Mouse (Mus musculus): ENCODE measurements around the gene Gm20388. TPM values are rescaled to one million over a fixed set of nuclear protein-coding genes. Genes with fewer than 3 reads are reported as not detected.

The Gm20388 gene
- total RNA-seq, 1 experiment = 27.0 TPM

DNA sequence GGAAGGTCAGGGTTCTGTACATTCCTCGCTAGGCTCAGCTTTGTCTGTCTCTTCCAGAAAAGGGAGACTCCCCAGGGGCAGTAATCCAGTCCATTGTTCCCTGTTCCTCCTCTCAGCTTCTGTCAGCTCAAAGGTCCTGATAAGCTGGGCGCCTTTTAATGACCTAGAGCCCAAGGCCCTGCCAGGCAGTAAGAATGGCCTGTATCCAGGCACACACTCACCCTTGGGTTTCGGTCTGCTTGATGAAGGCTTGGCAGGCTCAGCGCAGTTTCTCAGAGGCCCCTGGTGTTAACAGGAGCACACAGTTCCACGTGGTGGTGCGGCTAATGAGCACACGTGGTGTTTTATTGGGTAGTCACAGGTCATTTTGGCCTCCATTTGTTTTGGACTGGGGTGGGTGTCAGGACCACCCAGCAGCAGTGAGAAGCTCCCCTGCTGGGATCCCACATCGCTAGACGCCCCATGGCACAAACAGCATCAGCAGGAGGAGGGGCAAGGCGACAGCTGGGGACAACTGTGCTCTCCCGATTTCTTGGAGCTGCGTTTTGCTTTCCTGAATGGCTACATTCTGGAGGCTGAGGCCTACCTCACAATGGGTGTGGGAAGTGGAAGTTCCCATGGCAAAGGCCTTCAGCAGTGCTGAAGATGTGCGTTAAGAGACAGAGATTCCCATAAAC, 3805.4 kb downstream of the Gm20388 start:
- Histone ChIP-seq H3K27ac (ENCODE audit: insufficient read depth, low read depth, low read length, poor library complexity, severe bottlenecking) (no peak overlapping the region), H3K4me1 (ENCODE audit: control insufficient read depth in 2 of 2, insufficient read depth in 2 of 2, low read length in 2 of 2, poor library complexity in 1 of 2) (peaks cover 10 to 39% of the 10 kb centered on the region in 2 experiments), H3K9me3 (ENCODE audit: control insufficient read depth, insufficient read depth, low read depth, low read length) (no peaks in the 10 kb centered on the region), H3K9ac (ENCODE audit: insufficient read depth, low read depth, low read length, poor library complexity, severe bottlenecking) (no peak overlapping the region), H3K36me3 (ENCODE audit: control insufficient read depth, insufficient read depth, low read length, poor library complexity, severe bottlenecking) (no peaks in the 10 kb centered on the region), H3K4me3 (ENCODE audit: insufficient read depth in 1 of 2, low read depth in 1 of 2, low read length in 2 of 2, poor library complexity in 1 of 2, severe bottlenecking in 1 of 2) (no peak overlapping the region)
- TF ChIP-seq MAFK (IDR thresholded peaks at IDR 0.05; ENCODE audit: insufficient read depth, low read depth, low read length) (no peak), HCFC1 (IDR thresholded peaks at IDR 0.05; ENCODE audit: borderline replicate concordance, insufficient read depth, low read length) (no peak), ZC3H11A (IDR thresholded peaks at IDR 0.05; ENCODE audit: borderline replicate concordance, low read depth, low read length) (no peak), CHD2 (IDR thresholded peaks at IDR 0.05; ENCODE audit: low read depth, low read length) (no peak)
- DNase-seq (ENCODE audit: low read depth, low spot score) = no peak
- in situ Hi-C loops (cut with MboI; ENCODE audit: low sequenced_read_pairs in 2 of 2, unreplicated experiment in 2 of 2) = no loop called here

- H3K9me3 ChIP-seq (ENCODE audit: control insufficient read depth, insufficient read depth, low read depth, low read length) = no peaks in the 10 kb centered on the region
- H3K36me3 ChIP-seq (ENCODE audit: control insufficient read depth, insufficient read depth, low read length, poor library complexity, severe bottlenecking) = no peaks in the 10 kb centered on the region
- no peak for DNase-seq (ENCODE audit: low read depth, low spot score)
- no peak overlapping the region for H3K4me3 ChIP-seq (ENCODE audit: insufficient read depth in 1 of 2, low read depth in 1 of 2, low read length in 2 of 2, poor library complexity in 1 of 2, severe bottlenecking in 1 of 2)
- no peak overlapping the region for H3K9ac ChIP-seq (ENCODE audit: insufficient read depth, low read depth, low read length, poor library complexity, severe bottlenecking)
- in situ Hi-C loops (cut with MboI; ENCODE audit: low sequenced_read_pairs in 2 of 2, unreplicated experiment in 2 of 2) = no loop called here
- no peak for TF ChIP-seq CHD2 (IDR thresholded peaks at IDR 0.05; ENCODE audit: low read depth, low read length)
- TF ChIP-seq HCFC1 (IDR thresholded peaks at IDR 0.05; ENCODE audit: borderline replicate concordance, insufficient read depth, low read length) = no peak
- TF ChIP-seq ZNF384 (IDR thresholded peaks at IDR 0.05; ENCODE audit: low read depth, low read length) = no peak
- TF ChIP-seq ZC3H11A (IDR thresholded peaks at IDR 0.05; ENCODE audit: borderline replicate concordance, low read depth, low read length) = no peak
- no peak for TF ChIP-seq MAFK (IDR thresholded peaks at IDR 0.05; ENCODE audit: insufficient read depth, low read depth, low read length)
- H3K27ac ChIP-seq (ENCODE audit: insufficient read depth, low read depth, low read length, poor library complexity, severe bottlenecking) = no peak overlapping the region
- peaks cover 15 to 46% of the 10 kb centered on the region in 2 experiments for H3K4me1 ChIP-seq (ENCODE audit: control insufficient read depth in 2 of 2, insufficient read depth in 2 of 2, low read length in 2 of 2, poor library complexity in 1 of 2)
These were observed 3806.5 kb downstream of the Gm20388 start for GRCm38 (mm10) chr8:123717104-123717503.

DNA sequence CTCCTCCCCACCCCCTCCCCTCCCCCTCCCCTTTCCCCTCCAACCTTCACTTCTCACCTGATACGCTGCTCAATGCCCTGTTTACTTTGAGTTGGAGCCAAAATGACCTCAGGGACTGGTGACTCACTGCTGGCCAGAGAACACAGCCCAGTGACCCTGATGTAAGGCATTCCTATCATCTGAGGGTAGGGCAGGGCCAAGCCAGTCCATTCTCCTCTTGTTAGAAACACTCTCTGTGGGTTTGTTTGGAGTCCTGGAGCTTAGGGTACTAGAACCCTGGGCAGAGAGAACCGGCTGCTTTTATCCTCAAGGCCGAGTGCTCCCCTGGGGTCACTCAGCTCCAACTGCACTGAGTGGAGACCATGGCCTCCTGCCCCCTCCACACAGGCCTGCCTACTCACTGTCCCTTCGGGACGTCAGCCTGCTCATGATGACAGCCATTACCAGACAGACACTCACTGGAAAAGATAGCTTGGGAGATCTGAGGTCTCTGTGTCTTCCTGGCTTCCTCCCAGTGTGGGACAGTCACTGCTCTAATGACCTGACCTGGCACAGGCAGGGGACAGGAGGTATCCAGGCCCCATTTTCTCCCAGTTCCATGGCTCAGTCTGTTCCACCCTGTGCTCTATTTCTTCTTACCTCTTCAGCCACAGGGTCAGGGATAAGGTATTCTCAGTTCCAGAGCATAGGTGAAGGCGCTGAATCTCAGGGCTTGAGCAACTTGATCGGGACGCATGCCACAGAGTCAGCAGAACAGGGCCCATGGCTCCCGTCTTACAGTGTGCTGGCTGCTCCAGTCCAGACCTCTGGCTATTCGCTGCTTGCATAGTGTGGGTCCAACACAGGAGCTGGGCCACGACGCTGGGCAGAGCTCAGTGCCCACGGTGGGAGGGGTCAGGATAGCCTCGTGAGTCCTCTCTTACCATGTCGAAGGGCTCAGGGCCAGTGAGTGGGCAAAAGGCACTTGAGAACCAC, 3807.2 kb downstream of the Gm20388 start:
- DNase-seq (ENCODE audit: low read depth, low spot score) = no peak
- in situ Hi-C loops (cut with MboI; ENCODE audit: low sequenced_read_pairs in 2 of 2, unreplicated experiment in 2 of 2) = no loop called here
- peaks cover 19 to 51% of the 10 kb centered on the region in 2 experiments for H3K4me1 ChIP-seq (ENCODE audit: control insufficient read depth in 2 of 2, insufficient read depth in 2 of 2, low read length in 2 of 2, poor library complexity in 1 of 2)

GRCm38 (mm10) chr8:123718752-123719151, 3808.1 kb downstream of the Gm20388 start:
- Histone ChIP-seq H3K36me3 (ENCODE audit: control insufficient read depth, insufficient read depth, low read length, poor library complexity, severe bottlenecking) (no peaks in the 10 kb centered on the region), H3K9me3 (ENCODE audit: control insufficient read depth, insufficient read depth, low read depth, low read length) (no peaks in the 10 kb centered on the region), H3K27ac (ENCODE audit: insufficient read depth, low read depth, low read length, poor library complexity, severe bottlenecking) (no peak overlapping the region), H3K4me1 (ENCODE audit: control insufficient read depth in 2 of 2, insufficient read depth in 2 of 2, low read length in 2 of 2, poor library complexity in 1 of 2) (peaks cover 22 to 55% of the 10 kb centered on the region in 2 experiments), H3K9ac (ENCODE audit: insufficient read depth, low read depth, low read length, poor library complexity, severe bottlenecking) (no peak overlapping the region), H3K4me3 (ENCODE audit: insufficient read depth in 1 of 2, low read depth in 1 of 2, low read length in 2 of 2, poor library complexity in 1 of 2, severe bottlenecking in 1 of 2) (no peak overlapping the region)
- in situ Hi-C loops (cut with MboI; ENCODE audit: low sequenced_read_pairs in 2 of 2, unreplicated experiment in 2 of 2) = no loop called here
- DNase-seq (ENCODE audit: low read depth, low spot score) = no peak
- TF ChIP-seq ZNF384 (IDR thresholded peaks at IDR 0.05; ENCODE audit: low read depth, low read length) (no peak), HCFC1 (IDR thresholded peaks at IDR 0.05; ENCODE audit: borderline replicate concordance, insufficient read depth, low read length) (no peak), MAFK (IDR thresholded peaks at IDR 0.05; ENCODE audit: insufficient read depth, low read depth, low read length) (no peak), ZC3H11A (IDR thresholded peaks at IDR 0.05; ENCODE audit: borderline replicate concordance, low read depth, low read length) (no peak), CHD2 (IDR thresholded peaks at IDR 0.05; ENCODE audit: low read depth, low read length) (no peak)

More for the DNA sequence above, 3807.2 kb downstream of the Gm20388 start:
- Histone ChIP-seq H3K4me3 (ENCODE audit: insufficient read depth in 1 of 2, low read depth in 1 of 2, low read length in 2 of 2, poor library complexity in 1 of 2, severe bottlenecking in 1 of 2) (no peak overlapping the region), H3K9ac (ENCODE audit: insufficient read depth, low read depth, low read length, poor library complexity, severe bottlenecking) (no peak overlapping the region), H3K36me3 (ENCODE audit: control insufficient read depth, insufficient read depth, low read length, poor library complexity, severe bottlenecking) (no peaks in the 10 kb centered on the region), H3K9me3 (ENCODE audit: control insufficient read depth, insufficient read depth, low read depth, low read length) (no peaks in the 10 kb centered on the region), H3K27ac (ENCODE audit: insufficient read depth, low read depth, low read length, poor library complexity, severe bottlenecking) (no peak overlapping the region)
- TF ChIP-seq ZNF384 (IDR thresholded peaks at IDR 0.05; ENCODE audit: low read depth, low read length) (no peak), HCFC1 (IDR thresholded peaks at IDR 0.05; ENCODE audit: borderline replicate concordance, insufficient read depth, low read length) (no peak), MAFK (IDR thresholded peaks at IDR 0.05; ENCODE audit: insufficient read depth, low read depth, low read length) (no peak), CHD2 (IDR thresholded peaks at IDR 0.05; ENCODE audit: low read depth, low read length) (no peak), ZC3H11A (IDR thresholded peaks at IDR 0.05; ENCODE audit: borderline replicate concordance, low read depth, low read length) (no peak)
